Mouse (Mus musculus): ENCODE measurements around the gene Ret.

The Ret gene

DNA sequence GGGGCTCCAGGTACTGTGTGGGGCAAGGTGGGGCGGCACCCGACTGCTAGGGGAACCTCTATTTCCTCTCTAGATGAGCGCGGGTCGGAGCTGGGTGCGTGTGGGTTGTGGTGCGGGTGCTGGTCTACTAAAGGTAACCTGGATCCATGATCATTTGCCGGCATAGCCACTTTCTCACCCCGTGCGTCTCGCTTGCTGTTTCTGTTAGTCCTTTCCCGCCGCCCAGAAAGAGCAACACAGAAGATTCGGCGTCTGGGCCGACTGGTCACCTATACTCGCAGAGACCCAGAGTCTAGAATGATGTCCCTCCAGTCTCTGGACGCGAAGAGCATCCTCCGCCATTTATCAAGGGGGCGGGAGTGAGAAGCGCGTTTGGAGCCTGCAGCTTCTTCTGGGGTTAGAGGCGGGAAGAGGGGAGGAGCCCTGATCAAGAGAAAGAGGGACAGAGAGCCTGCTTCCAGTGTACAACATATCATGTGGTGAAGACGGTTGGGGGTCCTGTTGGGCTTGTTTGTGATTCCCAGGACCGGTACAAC is at the start of gene Ret:
Gene Ret, minus strand, starts transcription at position 279 of the 536 bp plus-strand sequence.
- no peak for DNase-seq

DNA sequence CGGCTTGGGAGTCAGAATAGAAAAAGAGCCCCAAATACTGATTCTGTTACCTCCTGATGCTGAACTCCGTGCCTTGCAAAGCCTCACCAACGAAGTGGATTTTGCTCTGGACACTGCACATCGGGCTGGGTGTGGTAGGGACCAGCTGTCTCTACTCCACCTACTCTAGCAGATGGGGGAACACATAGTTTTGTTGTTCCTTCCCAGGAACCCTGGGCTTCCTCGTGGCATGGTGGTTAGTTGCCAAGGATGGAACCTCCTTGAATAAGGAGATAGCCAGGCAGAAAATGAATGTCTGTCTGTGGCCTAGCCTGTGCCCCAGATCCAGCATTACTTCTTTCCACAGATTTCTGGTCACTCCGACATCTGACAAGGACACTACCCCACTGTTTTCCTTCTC is 49.6 kb upstream of the Ret start:
- peak; percentile 84 for DNase-seq

- peak; percentile 87 for DNase-seq
Measured at GRCm38 (mm10) chr6:118244106-118244505, 46.6 kb upstream of the Ret start.

DNA sequence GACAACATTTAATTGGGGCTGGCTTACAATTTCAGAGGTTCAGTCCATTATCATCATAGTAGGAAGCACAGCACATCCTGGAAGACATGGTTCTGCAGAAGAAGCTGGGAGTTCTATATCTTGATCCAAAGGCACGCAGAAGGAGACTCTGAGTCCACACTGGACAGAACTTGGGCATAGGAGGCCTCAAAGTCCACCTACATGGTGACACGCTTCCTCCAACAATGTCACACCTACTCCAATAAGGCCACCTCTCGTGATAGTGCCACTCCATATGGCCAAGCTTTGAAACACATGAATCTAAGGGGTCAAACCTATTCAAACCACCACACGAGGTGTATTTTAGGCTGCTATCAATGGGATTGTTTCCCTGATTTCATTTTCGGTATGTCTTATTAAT is 45.4 kb upstream of the Ret start:
- DNase-seq, result peak; percentile 65

- DNase-seq, result peak; percentile 48
Measured at GRCm38 (mm10) chr6:118226072-118226471, 28.6 kb upstream of the Ret start.

DNA sequence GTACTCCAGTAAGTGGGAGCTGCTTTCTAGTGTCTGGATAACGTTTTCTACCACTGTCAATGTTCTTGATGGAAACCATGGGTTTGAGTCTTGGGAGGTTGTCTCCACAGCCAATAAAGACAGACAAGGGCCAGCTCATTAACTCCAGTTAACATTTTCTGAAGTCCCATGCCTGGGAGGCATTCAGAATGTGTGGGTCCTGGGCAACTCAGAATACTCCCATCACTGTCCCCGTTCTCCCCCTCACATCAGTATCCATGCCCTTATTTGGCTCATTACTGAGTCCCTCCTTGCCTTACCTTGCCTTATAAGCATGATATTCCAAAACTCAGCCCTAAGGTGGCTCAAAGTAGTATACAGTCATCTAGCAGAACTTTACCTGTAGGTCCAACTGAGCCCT is 25.0 kb upstream of the Ret start:
- peak; percentile 81 for DNase-seq

DNA sequence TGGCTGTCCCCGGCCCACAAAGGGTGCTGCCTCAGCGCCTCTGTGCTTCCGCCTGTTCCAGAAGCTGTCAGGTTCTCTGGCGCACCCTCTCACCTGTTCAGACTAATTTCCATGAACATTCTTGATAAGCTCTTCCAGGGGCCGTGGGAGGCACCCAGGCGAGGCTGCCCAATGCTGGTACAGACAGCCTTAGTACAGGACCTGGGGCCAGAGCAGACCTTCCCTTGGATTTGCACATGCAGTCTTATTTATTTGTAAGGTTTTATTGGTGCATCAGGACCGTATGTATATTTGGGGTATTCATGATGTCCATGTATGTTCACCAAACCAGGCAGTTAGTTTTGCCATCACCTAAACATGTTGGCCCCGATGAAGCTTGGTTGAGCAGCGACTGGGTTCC is 18.2 kb upstream of the Ret start:
- DNase-seq, result peak; percentile 71

- peak; percentile 54 for DNase-seq
Measured at GRCm38 (mm10) chr6:118208326-118208725, 10.8 kb upstream of the Ret start.

- peak; percentile 96 for DNase-seq
Measured at GRCm38 (mm10) chr6:118206386-118206785, 8.9 kb upstream of the Ret start.

- DNase-seq, result peak; percentile 98
Measured at GRCm38 (mm10) chr6:118205176-118205890, 7.8 kb upstream of the Ret start.

DNA sequence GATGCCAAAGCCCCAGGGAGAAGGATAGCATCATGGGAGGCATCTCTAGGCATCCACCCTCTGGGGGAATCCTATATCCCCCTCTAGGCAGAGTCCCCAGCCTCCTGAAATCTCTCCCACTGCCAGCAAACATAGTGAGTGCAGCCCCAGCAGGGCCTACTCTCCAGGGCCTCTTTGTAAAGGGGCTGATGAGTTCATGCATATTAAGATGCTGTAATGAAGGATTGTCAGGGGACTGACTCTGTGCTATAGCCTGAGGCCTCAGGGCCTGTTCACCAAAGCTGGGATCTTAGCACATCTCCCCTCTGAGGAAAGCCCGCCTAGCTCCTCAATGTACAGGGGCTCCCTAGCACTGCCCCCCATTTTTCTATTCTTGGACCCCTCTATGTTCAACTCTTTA is 6.6 kb upstream of the Ret start:
- DNase-seq, result no peak

GRCm38 (mm10) chr6:118196751-118197439 is 623 bp downstream of the Ret start:
- DNase-seq, result peak; percentile 94

GRCm38 (mm10) chr6:118195108-118195507 is 2.4 kb downstream of the Ret start:
- DNase-seq, result no peak

DNA sequence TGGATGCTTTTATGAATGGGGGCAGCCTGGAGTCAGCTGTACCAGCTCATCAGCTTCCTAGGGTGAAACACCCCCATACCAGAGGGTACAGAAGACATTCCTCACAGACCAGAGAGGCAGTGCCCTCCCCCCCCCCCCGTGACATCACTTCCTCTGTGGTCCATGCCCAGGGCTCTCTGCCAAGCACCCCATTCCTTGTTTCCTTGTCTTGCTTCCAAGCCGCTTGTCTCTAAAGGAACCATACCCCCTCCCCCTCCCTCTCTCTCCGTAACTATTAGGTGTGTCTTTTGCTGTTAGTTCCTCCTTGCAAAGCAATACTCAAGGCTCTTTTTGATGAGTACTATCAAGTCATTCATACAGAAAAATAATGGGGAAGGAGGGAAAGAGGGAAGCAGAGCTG is 4.6 kb downstream of the Ret start:
- no peak for DNase-seq

DNA sequence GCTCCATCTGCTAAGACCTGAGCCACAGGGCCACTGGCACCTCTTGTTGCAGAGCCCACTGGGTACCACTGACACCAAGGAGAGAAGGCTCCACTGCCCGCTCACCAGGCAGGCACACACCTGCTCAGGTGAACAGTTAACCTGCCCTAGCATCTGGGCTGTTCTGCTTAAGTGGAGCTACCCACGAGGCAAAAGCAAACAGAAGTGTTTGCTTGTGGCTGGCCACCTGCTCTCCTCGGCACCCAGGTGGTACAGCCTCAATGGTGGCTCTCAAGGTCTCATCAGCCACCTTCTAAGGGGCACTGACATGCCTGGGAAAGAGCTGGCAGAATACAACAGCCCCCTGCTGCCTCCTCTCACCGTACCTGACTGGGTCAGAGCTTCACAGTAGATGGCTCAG is 5.3 kb downstream of the Ret start:
- no peak for DNase-seq

DNA sequence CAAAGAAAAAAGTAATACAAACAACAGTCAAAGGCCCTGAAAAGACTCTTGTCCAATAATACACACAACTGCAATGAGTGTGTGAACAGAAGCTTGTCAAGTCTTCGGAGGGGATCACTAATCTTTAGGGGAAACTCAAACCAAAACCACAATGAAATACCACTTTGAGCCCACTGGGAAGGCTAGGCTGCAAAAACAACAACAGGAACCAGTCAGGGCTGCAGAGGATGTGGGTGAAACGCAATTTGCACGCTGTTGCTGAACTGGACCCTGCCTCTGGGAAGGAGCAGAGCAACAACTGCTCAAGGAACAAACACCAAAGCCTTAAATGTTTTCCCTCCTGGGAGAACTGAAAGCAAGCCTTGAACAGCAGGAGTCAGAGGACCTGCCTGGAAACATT is 7.8 kb downstream of the Ret start:
- no peak for DNase-seq

DNA sequence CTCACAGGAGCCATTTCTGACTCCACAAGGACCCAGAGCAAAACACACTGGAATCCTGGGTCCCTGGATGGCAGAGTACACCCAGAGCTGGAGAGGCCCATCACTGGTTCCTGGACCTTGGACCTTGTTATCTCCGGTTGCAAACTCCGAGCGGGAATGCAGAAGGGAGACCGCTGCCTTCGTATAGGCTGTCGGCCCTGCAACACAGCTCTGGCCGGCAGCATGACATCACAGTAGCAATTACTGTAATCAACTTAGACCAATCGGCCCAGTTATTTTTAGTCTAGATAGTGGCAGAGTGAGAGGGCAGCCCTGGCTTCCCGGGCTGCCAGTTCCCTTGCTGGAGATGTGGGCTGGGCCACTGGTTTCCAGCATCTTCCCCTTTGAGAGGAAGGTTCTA is 8.9 kb downstream of the Ret start:
- DNase-seq, result no peak

DNA sequence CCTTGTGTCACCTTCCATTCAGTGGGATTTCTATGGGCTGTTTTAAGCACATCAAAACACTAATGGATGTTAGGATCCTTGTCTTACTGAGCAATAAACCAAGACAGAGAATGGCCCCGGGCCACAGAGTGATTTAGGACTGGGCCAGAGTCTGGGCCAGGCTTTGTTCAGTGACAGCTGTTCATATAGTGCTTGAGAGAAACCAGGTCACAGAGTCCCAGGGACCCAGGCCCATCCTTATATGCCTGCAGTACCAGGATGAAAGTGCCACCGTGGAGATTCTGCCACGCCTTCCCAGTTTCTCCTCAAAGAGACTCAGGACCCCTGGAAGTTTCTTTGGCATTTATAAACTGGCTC is 10.3 kb downstream of the Ret start:
- DNase-seq, result no peak

DNA sequence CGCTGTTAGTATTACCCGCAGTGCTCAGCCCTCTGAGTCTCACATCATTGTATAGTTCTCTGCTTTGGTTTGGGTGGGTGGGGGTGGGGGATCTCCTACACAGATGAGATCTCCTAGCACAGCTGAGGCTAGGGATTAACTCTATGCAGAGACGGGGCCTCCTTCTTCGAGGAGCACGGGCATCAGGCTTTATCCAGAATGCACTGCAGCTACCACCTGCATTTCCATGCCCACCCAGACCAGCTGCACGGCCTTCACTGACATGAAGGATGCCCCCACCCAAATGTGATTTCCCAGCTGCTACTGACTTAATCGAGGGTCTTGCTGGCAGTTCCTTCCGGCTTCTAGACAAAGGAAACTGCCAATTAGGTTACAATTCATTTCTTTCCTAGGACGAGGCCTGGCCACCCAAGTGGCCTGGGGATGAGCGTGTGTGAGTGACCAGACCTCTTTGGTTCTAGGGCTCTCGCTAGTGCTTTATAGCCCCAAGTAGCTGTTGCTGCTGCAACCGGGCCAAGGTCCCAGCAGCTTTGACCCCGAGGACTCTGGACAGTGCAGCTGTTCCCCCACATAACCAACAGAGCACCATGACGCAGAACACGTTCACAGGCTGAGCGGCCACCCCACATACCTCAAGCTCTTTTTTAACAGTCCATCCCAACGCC is 10.8 kb downstream of the Ret start:
- no peak for DNase-seq

DNA sequence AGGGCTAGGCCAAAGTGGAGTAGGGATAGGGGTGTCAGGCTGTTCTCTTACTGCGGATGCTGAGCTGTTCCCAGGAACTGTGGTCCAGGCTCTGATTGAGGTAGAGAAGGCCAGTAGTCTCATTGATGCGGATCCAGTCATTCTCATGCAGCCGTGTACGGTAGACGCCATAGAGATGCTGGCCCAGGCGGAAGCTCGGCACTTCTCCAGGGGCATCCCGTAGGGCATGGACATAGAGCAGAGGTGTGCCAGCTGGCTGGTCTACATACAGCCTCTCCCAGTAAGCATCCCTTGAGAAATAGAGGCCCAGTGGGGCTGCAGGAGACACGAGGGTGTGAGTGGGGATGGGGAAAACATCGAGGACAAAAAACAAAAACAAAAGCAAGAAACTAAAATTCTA is 13.4 kb downstream of the Ret start:
- DNase-seq, result no peak

- DNase-seq, result no peak
Measured at GRCm38 (mm10) chr6:118180085-118180423, 17.5 kb downstream of the Ret start.

GRCm38 (mm10) chr6:118179316-118180084 is 18.0 kb downstream of the Ret start:
- DNase-seq, result peak; percentile 96

DNA sequence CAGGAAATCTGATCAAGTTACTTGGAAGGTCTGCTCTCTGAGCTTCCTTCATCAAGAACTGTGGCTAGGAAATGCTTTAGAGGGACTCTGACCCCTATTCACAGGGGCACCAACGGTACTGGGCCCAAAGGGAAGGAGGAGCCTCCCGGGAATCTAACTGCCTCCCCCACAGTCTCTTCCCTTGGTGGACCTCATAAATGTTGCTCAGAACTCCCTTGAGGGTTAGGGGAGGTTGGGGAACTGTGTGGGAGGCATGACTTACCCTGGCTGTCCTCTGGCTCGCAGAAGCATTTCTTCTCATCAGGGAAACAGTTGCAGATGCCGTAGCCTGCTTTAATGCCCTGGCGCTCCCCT is 23.6 kb downstream of the Ret start:
- peak; percentile 75 for DNase-seq
